Mouse (Mus musculus) stomach, postnatal 0 days (tissue): ENCODE measurements around the gene Sar1b.

Experiments used
- CTCF ChIP-seq: IDR thresholded peaks from 2 replicates; pipeline ENCODE4 v1.5.1; 2016; ENCODE audit warnings: antibody characterized with exemption, low read depth, mild to moderate bottlenecking, moderate library complexity
- EP300 ChIP-seq: optimal IDR thresholded peaks from 2 replicates; pipeline ENCODE3; 2016; ENCODE audit warnings: antibody characterized with exemption

DNA sequence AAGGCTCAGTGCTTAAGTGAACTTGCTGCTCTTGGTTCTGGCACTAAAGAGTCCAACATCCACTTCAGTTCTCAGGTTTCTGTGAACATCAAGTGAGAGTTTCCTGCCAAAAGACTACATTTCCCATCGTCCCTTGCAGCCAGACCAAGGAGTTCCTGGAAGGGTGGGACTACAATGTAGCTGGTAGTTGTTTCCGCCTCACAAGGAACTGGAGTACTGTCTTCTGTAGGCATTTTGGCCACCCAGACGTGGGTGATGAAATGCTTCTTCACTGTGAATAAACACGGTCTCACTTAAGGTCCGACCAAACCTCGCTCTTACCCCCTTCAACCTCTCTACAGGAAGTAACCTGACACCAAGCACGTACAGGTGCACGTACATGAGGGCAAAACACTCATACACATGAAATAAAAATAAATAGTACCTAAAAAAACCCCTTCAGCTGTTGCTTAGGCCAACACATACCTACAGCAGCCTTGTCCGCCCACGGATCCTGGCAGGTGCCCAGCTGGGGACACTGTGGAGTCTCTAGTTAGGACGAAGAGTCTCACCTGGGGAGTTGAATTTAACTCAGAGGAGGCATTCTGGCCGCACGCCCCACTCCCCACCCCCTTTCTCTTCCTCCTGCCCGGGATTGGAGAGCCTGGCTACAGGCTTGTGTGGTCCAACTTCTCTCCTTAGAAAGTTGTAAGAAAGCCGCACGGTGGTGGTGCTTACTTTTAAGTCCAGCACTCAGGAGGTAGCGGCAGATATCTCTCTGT, 41.9 kb downstream of the Sar1b start:
- TF ChIP-seq CTCF: no peak
- TF ChIP-seq EP300: no peak
